Mouse (Mus musculus) limb, embryonic 14.5 days (tissue): ENCODE measurements around the gene Ano2. TPM values are rescaled to one million over a fixed set of nuclear protein-coding genes. Genes with fewer than 3 reads are reported as not detected.

Source experiments
- ATAC-seq: fragments of 200-750 bp; cut with Nextera tagmentation; 2 replicates; pipeline ENCODE4 v1.8.0; 2017; ENCODE audit warnings: low read depth, moderate number of reproducible peaks, moderate TSS enrichment; ENCODE audit not compliant: low FRiP score
- DNase-seq: peaks from one replicate; pipeline ENCODE4 v3.0.0-alpha.2; 2015; ENCODE audit warnings: low spot score
- H3K27ac ChIP-seq: fragments of 300-500 bp; sonication (generic); replicated peaks from 2 replicates; pipeline ENCODE4 v1.5.1; 2014; ENCODE audit warnings: low read depth, mild to moderate bottlenecking, low read length, moderate library complexity, mixed read lengths
- H3K27me3 ChIP-seq: fragments of 300-500 bp; sonication (generic); 2 replicates; pipeline ENCODE4 v1.6.1; 2014; ENCODE audit warnings: low read length, mixed read lengths; ENCODE audit not compliant: control insufficient read depth, insufficient read depth
- H3K36me3 ChIP-seq: fragments of 300-500 bp; sonication (generic); 2 replicates; pipeline ENCODE4 v1.6.1; 2014; ENCODE audit warnings: mild to moderate bottlenecking, low read length, moderate library complexity, mixed read lengths; ENCODE audit not compliant: control insufficient read depth, insufficient read depth
- H3K4me1 ChIP-seq: fragments of 300-500 bp; sonication (generic); 2 replicates; pipeline ENCODE4 v1.6.1; 2014; ENCODE audit warnings: antibody characterized with exemption, low read length, mixed read lengths; ENCODE audit not compliant: control insufficient read depth, insufficient read depth
- H3K4me2 ChIP-seq: fragments of 300-500 bp; sonication (generic); replicated peaks from 2 replicates; pipeline ENCODE4 v1.6.1; 2014; ENCODE audit warnings: low read depth, mild to moderate bottlenecking, low read length, moderate library complexity; ENCODE audit not compliant: severe bottlenecking
- H3K4me3 ChIP-seq: fragments of 300-500 bp; sonication (generic); replicated peaks from 2 replicates; pipeline ENCODE4 v1.5.1; 2014; ENCODE audit warnings: low read length
- H3K9ac ChIP-seq: fragments of 300-500 bp; sonication (generic); 2 replicates; pipeline ENCODE4 v1.6.1; 2014; ENCODE audit warnings: mild to moderate bottlenecking, low read depth, low read length, moderate library complexity; ENCODE audit not compliant: severe bottlenecking
- H3K9me3 ChIP-seq: fragments of 300-500 bp; sonication (generic); 2 replicates; pipeline ENCODE4 v1.6.1; 2016; ENCODE audit warnings: low read length; ENCODE audit not compliant: control insufficient read depth
- POLR2A ChIP-seq: fragments of 200-500 bp; IDR thresholded peaks from 2 replicates; pipeline ENCODE4 v1.8.0; 2012; ENCODE audit warnings: inconsistent platforms, mild to moderate bottlenecking, moderate library complexity, borderline replicate concordance; ENCODE audit not compliant: insufficient read depth, insufficient read length; ENCODE audit errors: extremely low read depth
- WGBS: fragments of 180-500 bp; shearing (Covaris S2); extraction: QIAGEN DNeasy Blood & Tissue Kit; methylation state at CpG from one replicate; pipeline ENCODE4 v1.1.7; 2014; 5-methylcytosine and 5-hydroxymethylcytosine counted together
- polyA plus RNA-seq, 2 experiments: library from polyadenylated mRNA; depleted of rRNA in 1 of 2; stranded (reverse) in 1 of 2; unstranded in 1 of 2; fragments of >200 nt; fragmentation: Nextera tagmentation in 1 of 2; extraction: Ambion mirVana in 1 of 2; gene quantifications; 2 replicates each; pipeline versions ENCODE4 v1.2.1 to v1.2.3; 2012 to 2014

The Ano2 gene
- polyA plus RNA-seq, 2 experiments: 0.14 TPM; not detected in 1

- H3K4me2 ChIP-seq: no peak overlapping the region
- DNase-seq (no peak), ATAC-seq (no peak)
- no peak overlapping the region for H3K27ac ChIP-seq
- 81% methylated on average over 6 of the region's 6 CpGs for WGBS
- TF ChIP-seq POLR2A: no peak
- H3K27me3 ChIP-seq: no peaks in the 10 kb centered on the region
- no peaks in the 10 kb centered on the region for H3K9me3 ChIP-seq
- no peaks in the 10 kb centered on the region for H3K4me1 ChIP-seq
- H3K4me3 ChIP-seq: no peak overlapping the region
- H3K9ac ChIP-seq: no peak overlapping the region
- H3K36me3 ChIP-seq: no peaks in the 10 kb centered on the region
Observed at GRCm38 (mm10) chr6:125874742-125875141, 184.5 kb downstream of the Ano2 start.

GRCm38 (mm10) chr6:125876884-125877283, 186.7 kb downstream of the Ano2 start:
- Histone ChIP-seq H3K4me3 (no peak overlapping the region), H3K4me1 (no peaks in the 10 kb centered on the region), H3K27me3 (no peaks in the 10 kb centered on the region), H3K36me3 (no peaks in the 10 kb centered on the region), H3K9me3 (no peaks in the 10 kb centered on the region), H3K9ac (no peak overlapping the region), H3K27ac (no peak overlapping the region), H3K4me2 (no peak overlapping the region)
- WGBS: 80% methylated on average over 1 of the region's 1 CpGs
- ATAC-seq: no peak
- no peak for DNase-seq
- TF ChIP-seq POLR2A: no peak

GRCm38 (mm10) chr6:125878671-125879070, 188.5 kb downstream of the Ano2 start:
- H3K4me1 ChIP-seq: no peaks in the 10 kb centered on the region
- no peak overlapping the region for H3K4me2 ChIP-seq
- no peaks in the 10 kb centered on the region for H3K27me3 ChIP-seq
- DNase-seq (no peak), ATAC-seq (no peak)
- no peak overlapping the region for H3K4me3 ChIP-seq
- no peak for TF ChIP-seq POLR2A
- no peaks in the 10 kb centered on the region for H3K9me3 ChIP-seq
- H3K27ac ChIP-seq: no peak overlapping the region
- H3K36me3 ChIP-seq: no peaks in the 10 kb centered on the region
- no peak overlapping the region for H3K9ac ChIP-seq
- WGBS: 73% methylated on average over 2 of the region's 2 CpGs

- 89% methylated on average over 7 of the region's 7 CpGs for WGBS
- Histone ChIP-seq H3K4me2 (no peak overlapping the region), H3K36me3 (no peaks in the 10 kb centered on the region), H3K27me3 (no peaks in the 10 kb centered on the region), H3K9me3 (no peaks in the 10 kb centered on the region), H3K9ac (no peak overlapping the region), H3K4me1 (no peaks in the 10 kb centered on the region), H3K4me3 (no peak overlapping the region), H3K27ac (no peak overlapping the region)
- no peak for DNase-seq
- no peak for TF ChIP-seq POLR2A
- ATAC-seq: no peak
Observed at GRCm38 (mm10) chr6:125879306-125879705, 189.1 kb downstream of the Ano2 start.

GRCm38 (mm10) chr6:125888596-125888995, 198.4 kb downstream of the Ano2 start:
- Histone ChIP-seq H3K4me1 (no peaks in the 10 kb centered on the region), H3K9me3 (no peaks in the 10 kb centered on the region), H3K4me2 (no peak overlapping the region), H3K27me3 (no peaks in the 10 kb centered on the region), H3K4me3 (no peak overlapping the region), H3K36me3 (no peaks in the 10 kb centered on the region), H3K27ac (no peak overlapping the region), H3K9ac (no peak overlapping the region)
- ATAC-seq (no peak), DNase-seq (no peak)
- TF ChIP-seq POLR2A: no peak
- WGBS: 92% methylated on average over 1 of the region's 1 CpGs

GRCm38 (mm10) chr6:125894340-125894739, 204.1 kb downstream of the Ano2 start:
- TF ChIP-seq POLR2A: no peak
- no peaks in the 10 kb centered on the region for H3K9me3 ChIP-seq
- ATAC-seq: no peak

More at GRCm38 (mm10) chr6:125894340-125894739, 204.1 kb downstream of the Ano2 start:
- no peak overlapping the region for H3K4me2 ChIP-seq
- no peak overlapping the region for H3K27ac ChIP-seq
- no peak overlapping the region for H3K4me3 ChIP-seq
- no peak for DNase-seq
- H3K9ac ChIP-seq: no peak overlapping the region
- no peaks in the 10 kb centered on the region for H3K27me3 ChIP-seq
- no peaks in the 10 kb centered on the region for H3K36me3 ChIP-seq
- no peaks in the 10 kb centered on the region for H3K4me1 ChIP-seq
- 77% methylated on average over 3 of the region's 3 CpGs for WGBS
